Mouse (Mus musculus) C2C12 (cell line): ENCODE results near the gene Hivep1. TPM values are rescaled to one million over a fixed set of nuclear protein-coding genes. Genes with fewer than 3 reads are reported as not detected.

Experiments
- H3K27me3 ChIP-seq: one replicate; pipeline ENCODE4 v1.6.1; 2011; ENCODE audit not compliant: control insufficient read depth, insufficient read depth, insufficient read length
- H3K36me3 ChIP-seq: one replicate; pipeline ENCODE4 v1.6.1; 2011; ENCODE audit not compliant: control insufficient read depth, insufficient read depth
- H3K4me3 ChIP-seq: one replicate; pipeline ENCODE4 v1.5.1; 2011; ENCODE audit warnings: mild to moderate bottlenecking, control low read depth; ENCODE audit not compliant: poor library complexity, insufficient read depth, severe bottlenecking
- H3K79me2 ChIP-seq: one replicate; pipeline ENCODE4 v1.6.1; 2011; ENCODE audit not compliant: control insufficient read depth, insufficient read depth
- H3K79me3 ChIP-seq: one replicate; pipeline ENCODE4 v1.6.1; 2011; ENCODE audit warnings: low read depth, control low read depth
- H3ac ChIP-seq: one replicate; pipeline ENCODE3; 2011; ENCODE audit warnings: low read depth; ENCODE audit not compliant: control insufficient read depth, insufficient read length
- CEBPB ChIP-seq: IDR thresholded peaks from one replicate; pipeline ENCODE4 v1.6.1; 2011; ENCODE audit warnings: low read depth, mild to moderate bottlenecking, control low read depth, moderate library complexity
- CTCF ChIP-seq: IDR thresholded peaks from one replicate; pipeline ENCODE4 v1.5.1; 2011; ENCODE audit not compliant: control insufficient read depth, insufficient read depth, insufficient read length
- FOSL1 ChIP-seq: IDR thresholded peaks from one replicate; pipeline ENCODE4 v1.8.0; 2011; ENCODE audit warnings: mild to moderate bottlenecking, low read length; ENCODE audit not compliant: poor library complexity, insufficient read depth, severe bottlenecking
- MAX ChIP-seq: IDR thresholded peaks from one replicate; pipeline ENCODE4 v1.6.1; 2011; ENCODE audit warnings: mild to moderate bottlenecking, control low read depth
- MYOD1 ChIP-seq: IDR thresholded peaks from one replicate; pipeline ENCODE4 v1.6.1; 2011; ENCODE audit warnings: low read depth; ENCODE audit not compliant: control insufficient read depth, insufficient read length
- MYOG ChIP-seq: IDR thresholded peaks from one replicate; pipeline ENCODE4 v1.6.1; 2011; ENCODE audit not compliant: control insufficient read depth, insufficient read length; ENCODE audit errors: extremely low read depth
- USF1 ChIP-seq: IDR thresholded peaks from one replicate; pipeline ENCODE4 v1.6.1; 2011; ENCODE audit warnings: low read depth, mild to moderate bottlenecking, control low read depth, moderate library complexity
- polyA plus RNA-seq: library from polyadenylated mRNA; unstranded; fragments of >200 nt; fragmentation: generic; extraction: Trizol; gene quantifications from one replicate; pipeline ENCODE4 v1.2.1, GENCODE M21; 2012; ENCODE audit warnings: missing spikeins

Gene Hivep1
- polyA plus RNA-seq, 1 experiment: 2.2 TPM

DNA sequence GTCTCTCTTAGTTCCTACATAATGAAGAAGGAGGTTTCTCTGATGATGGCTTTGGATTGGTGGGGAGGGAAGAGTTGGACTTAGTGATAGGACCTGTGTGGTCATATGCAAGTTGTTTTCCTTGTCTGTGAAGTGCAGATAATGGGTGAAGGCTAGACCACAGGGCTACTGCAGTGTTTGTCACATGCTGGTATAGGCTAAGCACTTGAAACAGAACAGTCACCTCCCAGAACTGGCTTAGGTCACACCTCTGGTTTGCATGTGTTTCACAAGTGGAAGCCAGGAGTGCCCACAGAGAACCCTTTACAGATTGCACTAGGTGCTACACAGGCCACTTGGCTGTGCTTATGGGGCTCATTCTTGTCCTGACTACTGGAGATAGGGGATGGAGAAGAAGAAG, 12.4 kb downstream of the Hivep1 start:
- H3K36me3 ChIP-seq: peaks cover 3% of the 10 kb centered on the region
- no peak overlapping the region for H3K4me3 ChIP-seq
- TF ChIP-seq MAX (no peak), USF1 (no peak), CTCF (no peak), MYOG (no peak)
- peaks cover 5% of the 10 kb centered on the region for H3K79me2 ChIP-seq
- no peak overlapping the region for H3ac ChIP-seq
- H3K79me3 ChIP-seq: no peaks in the 10 kb centered on the region
- no peaks in the 10 kb centered on the region for H3K27me3 ChIP-seq

DNA sequence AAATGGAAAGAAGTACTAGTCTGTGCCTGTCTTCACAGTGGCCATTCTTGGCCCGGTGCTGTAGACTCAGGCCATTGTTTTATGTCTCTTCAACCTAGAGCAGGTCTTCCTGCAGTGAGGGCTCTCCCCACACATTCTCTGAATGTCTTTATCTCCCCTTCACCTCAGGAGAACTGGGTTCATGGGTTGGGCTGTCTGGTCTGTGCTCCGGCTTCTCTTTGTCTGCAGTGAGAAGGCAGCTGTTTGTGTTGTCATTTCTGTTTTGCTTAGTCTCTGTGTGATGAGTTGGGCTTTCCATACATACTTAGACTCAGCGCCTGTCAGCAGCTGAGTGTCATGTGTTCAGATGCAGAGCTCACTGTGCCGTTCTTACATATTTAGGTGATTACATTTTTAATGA, 18.4 kb downstream of the Hivep1 start:
- no peaks in the 10 kb centered on the region for H3K79me3 ChIP-seq
- H3K27me3 ChIP-seq: no peaks in the 10 kb centered on the region
- peaks cover 5% of the 10 kb centered on the region for H3K79me2 ChIP-seq
- no peak overlapping the region for H3K4me3 ChIP-seq
- H3ac ChIP-seq: no peak overlapping the region
- no peaks in the 10 kb centered on the region for H3K36me3 ChIP-seq
- TF ChIP-seq USF1 (no peak), FOSL1 (no peak), CEBPB (no peak), CTCF (no peak), MAX (no peak), MYOG (no peak), MYOD1 (no peak)

DNA sequence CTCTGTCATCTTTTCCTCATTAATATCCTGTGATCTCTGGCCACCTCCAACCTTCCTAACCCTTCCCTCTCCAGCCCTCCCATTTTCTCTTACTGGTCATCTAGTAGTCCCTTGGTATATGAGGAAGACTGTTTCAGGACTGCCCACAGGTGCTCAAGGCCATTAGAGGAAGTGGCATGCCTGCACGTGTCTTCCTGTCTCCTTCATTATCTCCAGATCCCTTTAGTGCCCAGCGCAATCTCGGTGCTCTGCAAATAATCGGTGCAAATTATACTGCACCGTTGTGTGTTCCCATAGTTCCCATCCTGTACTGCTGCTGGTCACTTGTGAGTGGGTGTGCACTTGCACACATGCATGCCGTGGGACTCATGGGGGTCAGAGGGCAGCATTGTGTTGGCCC, 19.2 kb downstream of the Hivep1 start:
- H3K36me3 ChIP-seq: no peaks in the 10 kb centered on the region
- TF ChIP-seq MYOG (no peak), MYOD1 (no peak)
- H3K79me3 ChIP-seq: no peaks in the 10 kb centered on the region
- H3K4me3 ChIP-seq: no peak overlapping the region
- peaks cover 5% of the 10 kb centered on the region for H3K79me2 ChIP-seq
- no peaks in the 10 kb centered on the region for H3K27me3 ChIP-seq
- no peak overlapping the region for H3ac ChIP-seq

DNA sequence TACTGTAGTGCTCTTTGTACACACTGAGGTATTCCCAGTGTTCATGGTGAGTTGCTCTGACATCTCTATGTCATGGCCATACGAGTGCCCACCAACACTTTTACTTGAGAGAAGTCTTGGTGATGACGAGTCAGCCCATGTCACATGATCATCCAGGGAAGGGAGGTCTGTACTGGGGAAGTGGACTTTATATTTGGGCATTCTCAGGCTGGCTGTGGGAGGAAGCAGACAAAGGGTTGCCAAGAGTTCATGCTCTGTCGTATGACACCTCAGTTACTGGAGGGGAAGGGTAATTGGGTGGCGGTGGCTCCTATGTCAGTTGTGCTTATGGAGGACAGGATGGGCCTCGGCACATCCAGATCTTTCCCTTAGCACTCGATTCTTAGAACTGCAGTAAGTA, 21.5 kb downstream of the Hivep1 start:
- Histone ChIP-seq H3K79me3 (no peaks in the 10 kb centered on the region), H3K79me2 (no peaks in the 10 kb centered on the region), H3K4me3 (no peak overlapping the region), H3K36me3 (no peaks in the 10 kb centered on the region), H3K27me3 (no peaks in the 10 kb centered on the region), H3ac (no peak overlapping the region)
- TF ChIP-seq MAX (no peak), FOSL1 (no peak), USF1 (no peak), CEBPB (no peak), CTCF (no peak), MYOD1 (no peak), MYOG (no peak)

DNA sequence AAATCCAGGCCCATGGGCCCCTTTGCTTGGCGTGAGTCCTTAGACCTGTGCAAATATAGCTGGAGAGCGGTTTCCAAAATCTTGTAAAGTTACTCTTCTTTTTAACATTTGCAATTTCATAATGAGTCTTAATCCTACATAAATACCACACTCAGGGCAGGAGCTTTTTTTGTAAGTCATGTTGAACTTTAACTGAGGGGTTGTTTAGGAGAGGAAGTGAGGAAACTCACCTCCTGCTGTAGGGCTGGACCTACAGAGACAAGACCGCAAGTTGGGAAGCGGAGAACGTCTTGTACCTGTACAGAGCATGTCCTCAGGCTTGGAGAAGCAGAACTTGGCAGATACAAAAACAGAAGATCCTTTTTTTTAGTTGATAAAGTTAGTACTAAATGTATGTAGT, 23.7 kb downstream of the Hivep1 start:
- Histone ChIP-seq H3K79me2 (no peaks in the 10 kb centered on the region), H3K4me3 (no peak overlapping the region), H3K27me3 (no peaks in the 10 kb centered on the region), H3ac (no peak overlapping the region), H3K79me3 (no peaks in the 10 kb centered on the region), H3K36me3 (no peaks in the 10 kb centered on the region)
- no peak for TF ChIP-seq FOSL1
- TF ChIP-seq CTCF: no peak
- TF ChIP-seq MYOD1: no peak
- TF ChIP-seq CEBPB: no peak
- TF ChIP-seq USF1: no peak
- no peak for TF ChIP-seq MAX
- TF ChIP-seq MYOG: no peak

DNA sequence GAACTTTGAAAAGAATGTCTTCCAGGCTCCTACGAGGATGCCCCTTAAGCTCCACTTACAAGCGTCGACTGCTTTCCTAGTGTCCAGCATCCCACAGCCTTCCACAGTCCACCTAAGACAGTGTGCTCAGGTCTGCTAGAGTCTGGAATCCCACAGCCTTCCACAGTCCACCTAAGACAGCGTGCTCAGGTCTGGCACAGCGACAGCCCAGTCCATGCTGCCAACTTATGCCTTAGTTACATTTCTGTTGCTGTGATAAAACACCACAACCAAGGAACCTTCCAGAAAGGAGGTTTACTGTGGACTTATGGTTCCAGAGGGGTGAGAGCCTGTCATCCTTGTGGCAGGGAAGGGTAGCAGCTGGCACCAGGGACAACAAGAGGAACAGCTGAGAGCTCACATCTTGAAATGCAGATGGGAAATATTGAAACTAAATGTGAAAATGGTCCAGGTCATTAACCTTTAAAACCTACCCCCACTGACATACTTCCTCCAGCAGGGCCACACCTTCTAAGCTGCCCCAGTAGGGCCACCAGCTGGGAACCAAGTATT, 25.0 kb downstream of the Hivep1 start:
- Histone ChIP-seq H3K79me3 (no peaks in the 10 kb centered on the region), H3K4me3 (no peak overlapping the region), H3K36me3 (no peaks in the 10 kb centered on the region), H3K27me3 (no peaks in the 10 kb centered on the region), H3K79me2 (no peaks in the 10 kb centered on the region), H3ac (no peak overlapping the region)
- TF ChIP-seq MYOD1 (no peak), USF1 (no peak), CTCF (no peak), MYOG (no peak), MAX (no peak), FOSL1 (no peak), CEBPB (no peak)
